Mouse (Mus musculus): ENCODE data around the gene Tagln. TPM values are rescaled to one million over a fixed set of nuclear protein-coding genes. Genes with fewer than 3 reads are reported as not detected.

Tagln gene
- polyA plus RNA-seq, 1 experiment from 2014 or later = 154 TPM

DNA sequence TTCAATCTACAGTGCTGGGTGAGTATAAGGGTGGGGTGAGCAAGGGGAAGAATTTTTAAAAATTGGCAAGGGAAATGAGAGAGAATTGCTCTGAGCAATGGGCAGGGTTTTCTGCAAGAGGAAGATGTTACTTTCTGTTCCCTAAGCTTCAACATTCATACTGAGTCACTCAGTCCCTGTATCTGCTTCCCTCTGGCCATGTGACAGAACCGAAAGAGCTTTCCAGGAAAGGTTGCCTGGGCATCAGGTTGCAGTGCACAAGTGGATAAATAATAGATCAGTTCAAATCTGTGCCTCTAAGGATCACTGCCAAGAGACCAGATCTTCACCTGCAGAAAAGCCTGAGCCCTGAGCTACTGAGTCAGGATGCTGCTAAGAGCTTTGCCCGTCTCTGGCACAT, 26.0 kb upstream of the Tagln start:
- H3K27ac ChIP-seq (ENCODE audit: low read length) = no peak overlapping the region
- no peak for ATAC-seq (ENCODE audit: low FRiP score, low TSS enrichment)
- 70% methylated on average over 2 of the region's 2 CpGs for WGBS
- H3K9me3 ChIP-seq (ENCODE audit: low read length) = no peaks in the 10 kb centered on the region
- H3K4me2 ChIP-seq (replicated peaks; ENCODE audit: low read depth, low read length) = no peak overlapping the region
- peaks cover 39% of the 10 kb centered on the region for H3K36me3 ChIP-seq (ENCODE audit: insufficient read depth, low read length)
- H3K4me1 ChIP-seq (ENCODE audit: insufficient read depth, low read length) = 0 out of 2 replicates have a peak, but pooled peaks cover 3% of the 10 kb centered on the region
- no peak overlapping the region for H3K9ac ChIP-seq (replicated peaks; ENCODE audit: low read length)
- H3K4me3 ChIP-seq (ENCODE audit: low read length) = no peak overlapping the region
- H3K27me3 ChIP-seq (ENCODE audit: insufficient read depth, low read length) = no peaks in the 10 kb centered on the region

DNA sequence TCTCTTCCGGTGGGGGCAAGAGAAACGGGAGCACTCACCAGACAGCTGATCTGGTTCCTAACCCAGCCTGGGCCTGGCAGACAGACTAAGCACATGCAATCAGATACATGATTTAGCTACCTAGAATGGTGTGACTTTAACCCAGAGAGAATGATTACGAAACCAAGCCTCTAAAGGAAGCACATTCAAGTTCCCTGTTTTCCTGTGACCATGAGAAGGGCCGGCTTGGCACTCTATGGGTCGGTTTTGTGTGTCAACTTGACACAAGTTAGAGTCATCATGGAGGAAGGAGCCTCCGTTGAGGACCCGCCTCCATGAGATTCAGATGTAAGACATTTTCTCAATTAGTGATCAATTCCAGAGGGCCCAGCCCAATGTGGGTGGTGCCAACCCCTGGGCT, 23.8 kb upstream of the Tagln start:
- ATAC-seq (ENCODE audit: low FRiP score, low TSS enrichment) = no peak
- H3K4me2 ChIP-seq (replicated peaks; ENCODE audit: low read depth, low read length) = no peak overlapping the region
- H3K4me3 ChIP-seq (ENCODE audit: low read length) = no peak overlapping the region
- H3K4me1 ChIP-seq (ENCODE audit: insufficient read depth, low read length) = peaks cover 8% of the 10 kb centered on the region; the same call in 1 of the 2 replicates
- H3K27me3 ChIP-seq (ENCODE audit: insufficient read depth, low read length) = no peaks in the 10 kb centered on the region
- no peak overlapping the region for H3K27ac ChIP-seq (ENCODE audit: low read length)
- 86% methylated on average over 7 of the region's 7 CpGs for WGBS
- H3K9me3 ChIP-seq (ENCODE audit: low read length) = no peaks in the 10 kb centered on the region
- H3K9ac ChIP-seq (replicated peaks; ENCODE audit: low read length) = no peak overlapping the region
- peaks cover 29% of the 10 kb centered on the region for H3K36me3 ChIP-seq (ENCODE audit: insufficient read depth, low read length)

DNA sequence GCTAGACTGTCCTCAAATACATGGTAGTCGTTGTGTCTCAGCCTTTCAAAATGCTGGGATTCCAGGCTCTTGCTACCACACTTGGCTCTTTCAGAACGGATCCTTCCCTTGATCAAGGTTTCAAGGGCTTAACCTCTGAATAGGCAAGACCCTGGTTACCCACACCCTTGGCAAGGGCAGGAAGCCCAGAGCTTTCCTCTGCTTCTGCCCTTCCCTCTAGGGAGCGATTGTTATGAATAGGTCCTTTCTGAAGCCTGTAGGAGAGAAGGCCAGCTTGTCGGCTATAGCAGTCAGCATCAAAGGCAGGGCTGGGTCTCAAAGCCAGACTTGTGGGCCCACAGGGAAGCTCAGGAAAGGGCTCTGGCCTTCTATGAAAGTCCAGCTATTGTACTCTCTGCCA, 23.0 kb upstream of the Tagln start:
- Histone ChIP-seq H3K9ac (replicated peaks; ENCODE audit: low read length) (no peak overlapping the region), H3K4me2 (replicated peaks; ENCODE audit: low read depth, low read length) (no peak overlapping the region), H3K27me3 (ENCODE audit: insufficient read depth, low read length) (no peaks in the 10 kb centered on the region), H3K9me3 (ENCODE audit: low read length) (no peaks in the 10 kb centered on the region), H3K4me1 (ENCODE audit: insufficient read depth, low read length) (peaks cover 12% of the 10 kb centered on the region), H3K36me3 (ENCODE audit: insufficient read depth, low read length) (peaks cover 21% of the 10 kb centered on the region), H3K27ac (ENCODE audit: low read length) (peak overlapping the region; percentile 14), H3K4me3 (ENCODE audit: low read length) (no peak overlapping the region)
- WGBS = 48% methylated on average over 4 of the region's 4 CpGs
- ATAC-seq (ENCODE audit: low FRiP score, low TSS enrichment) = no peak

DNA sequence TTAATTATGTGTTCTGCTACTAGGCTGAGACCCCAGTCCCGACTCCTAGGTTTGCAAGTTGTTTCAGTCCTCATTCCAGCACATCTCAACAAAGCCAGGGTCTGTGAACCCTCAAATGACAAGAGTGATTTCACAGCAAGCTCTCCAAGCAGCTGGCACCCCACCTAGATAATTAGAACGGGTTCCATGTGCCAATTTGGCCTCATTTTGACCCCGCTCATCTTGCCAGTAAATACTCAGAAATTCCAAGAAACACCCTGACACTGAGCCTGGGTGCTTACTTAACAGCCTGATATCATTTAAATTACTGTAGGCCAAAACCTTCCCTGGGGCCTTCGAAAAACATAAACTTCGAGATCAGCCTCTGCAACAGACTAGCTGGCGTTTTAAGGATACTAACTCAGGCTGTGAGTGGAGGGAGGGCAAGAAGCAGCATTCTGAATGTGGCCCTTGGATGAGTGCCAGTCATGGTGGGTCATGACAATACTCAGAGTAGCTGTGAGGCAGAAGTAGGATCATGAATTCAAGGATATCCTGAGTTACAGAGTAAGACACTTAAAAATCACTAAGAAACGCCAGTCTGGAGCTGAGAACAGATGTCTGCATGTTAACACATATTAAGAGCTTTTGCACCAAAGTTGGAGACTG, 22.3 kb upstream of the Tagln start:
- Histone ChIP-seq H3K9ac (replicated peaks; ENCODE audit: low read length) (no peak overlapping the region), H3K27me3 (ENCODE audit: insufficient read depth, low read length) (no peaks in the 10 kb centered on the region), H3K4me3 (ENCODE audit: low read length) (no peak overlapping the region), H3K9me3 (ENCODE audit: low read length) (no peaks in the 10 kb centered on the region), H3K4me1 (ENCODE audit: insufficient read depth, low read length) (peaks cover 19% of the 10 kb centered on the region), H3K27ac (ENCODE audit: low read length) (peak overlapping the region; percentile 14; the same call in 1 of the 2 replicates), H3K4me2 (replicated peaks; ENCODE audit: low read depth, low read length) (no peak overlapping the region), H3K36me3 (ENCODE audit: insufficient read depth, low read length) (peaks cover 14% of the 10 kb centered on the region)
- no peak for ATAC-seq (ENCODE audit: low FRiP score, low TSS enrichment)
- WGBS = 59% methylated on average over 7 of the region's 7 CpGs

DNA sequence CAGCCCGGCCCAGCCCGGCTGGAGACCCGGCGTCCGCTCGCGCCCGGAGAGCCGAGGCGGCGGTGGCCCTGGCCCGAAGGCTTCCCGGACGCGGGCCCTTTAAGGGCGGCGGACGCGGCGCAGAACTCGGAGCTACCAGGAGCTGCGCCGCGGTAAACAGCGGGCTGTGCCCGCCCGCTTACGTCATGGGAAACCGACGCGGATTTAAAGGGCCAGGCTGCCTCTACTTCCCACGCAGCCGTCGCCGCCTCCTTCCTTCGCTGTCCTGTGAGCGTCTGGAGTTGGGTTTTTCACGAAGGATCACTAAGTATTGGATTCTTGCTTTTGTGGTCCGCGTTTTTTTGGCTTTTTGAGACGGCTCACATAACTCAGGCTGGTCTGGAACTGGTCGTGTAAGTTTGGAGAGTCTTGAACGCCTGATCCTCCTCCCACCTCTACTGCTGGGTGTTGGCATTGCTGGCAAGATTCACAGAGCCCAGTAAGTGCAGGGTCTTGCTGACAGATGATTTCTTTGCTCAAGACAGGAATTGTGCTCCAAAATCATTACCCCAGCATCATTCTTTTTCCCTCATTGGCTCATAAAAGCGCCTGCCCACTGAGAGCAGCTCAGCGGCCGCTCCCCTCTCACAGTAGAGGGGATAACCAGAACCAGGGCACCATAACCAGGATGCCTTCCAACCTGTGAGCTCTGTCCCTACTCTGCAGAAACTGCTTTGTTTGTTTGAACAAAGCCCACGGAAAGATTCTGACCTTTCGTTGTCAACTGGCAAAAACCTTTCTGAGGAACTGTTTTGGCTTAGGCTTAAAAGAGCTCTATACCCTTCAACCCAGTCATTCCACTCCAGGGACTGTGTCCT, 19.5 kb upstream of the Tagln start, which contains the start of gene Sidt2:
Gene Sidt2 (minus strand): TSS at position 152 of the 857 bp plus-strand sequence.
- WGBS = under 1% methylated on average over 48 of the region's 48 CpGs

DNA sequence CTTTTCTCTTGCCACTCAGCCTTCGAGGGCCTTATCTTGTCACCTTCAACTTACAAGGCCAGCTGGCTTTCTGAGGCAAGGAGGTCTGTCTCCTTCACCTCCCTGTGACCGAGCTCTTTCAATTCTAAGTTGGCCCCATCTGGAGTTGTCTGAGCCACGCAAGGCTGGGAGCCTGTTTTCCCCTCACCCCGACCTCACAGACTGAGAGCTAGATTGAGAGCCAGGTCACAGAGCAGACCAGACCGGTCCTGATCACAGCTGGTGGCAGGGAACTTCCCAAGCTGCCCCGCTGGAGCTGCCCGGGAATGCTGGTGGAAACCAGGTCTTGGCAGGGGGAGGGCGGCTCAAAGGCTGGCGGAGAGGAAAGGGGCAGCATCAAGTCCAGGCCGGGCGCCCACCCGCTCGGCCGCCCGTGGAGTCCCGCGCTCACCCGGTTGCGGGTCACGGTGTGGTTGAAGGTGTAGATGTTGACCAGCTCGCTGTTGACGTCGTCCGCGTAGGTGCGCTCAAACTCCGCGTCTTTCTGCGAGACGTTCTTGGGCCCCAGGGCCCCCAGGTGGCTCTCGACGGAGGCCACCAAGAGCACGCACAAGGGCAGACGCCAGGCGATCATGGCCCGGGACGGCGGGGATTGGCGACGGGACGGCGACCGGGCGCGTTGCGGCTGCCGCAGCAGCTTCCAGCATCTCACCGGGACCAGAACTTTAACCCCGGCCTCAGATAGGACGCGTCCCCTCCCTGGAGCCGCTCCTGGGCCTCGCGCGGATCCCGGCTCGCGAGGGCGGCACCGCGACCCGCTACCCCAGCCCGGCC, 18.6 kb upstream of the Tagln start:
- WGBS = under 1% methylated on average over 62 of the region's 63 CpGs
- peak overlapping the region; percentile 96 for H3K9ac ChIP-seq (replicated peaks; ENCODE audit: low read length)
- H3K4me2 ChIP-seq (replicated peaks; ENCODE audit: low read depth, low read length) = peak overlapping the region; percentile 71
- peak overlapping the region; percentile 93 for H3K27ac ChIP-seq (ENCODE audit: low read length)
- no peaks in the 10 kb centered on the region for H3K9me3 ChIP-seq (ENCODE audit: low read length)
- peaks cover 23% of the 10 kb centered on the region for H3K4me1 ChIP-seq (ENCODE audit: insufficient read depth, low read length)
- no peaks in the 10 kb centered on the region for H3K27me3 ChIP-seq (ENCODE audit: insufficient read depth, low read length)
- peaks cover 21% of the 10 kb centered on the region for H3K36me3 ChIP-seq (ENCODE audit: insufficient read depth, low read length)
- peak; percentile 63 for ATAC-seq (ENCODE audit: low FRiP score, low TSS enrichment)
- H3K4me3 ChIP-seq (ENCODE audit: low read length) = peak overlapping the region; percentile 81

More for the DNA sequence above, 19.5 kb upstream of the Tagln start, which contains the start of gene Sidt2:
- Histone ChIP-seq H3K9me3 (ENCODE audit: low read length) (no peaks in the 10 kb centered on the region), H3K4me3 (ENCODE audit: low read length) (peak within 1 kb of the TSS; percentile 81), H3K27me3 (ENCODE audit: insufficient read depth, low read length) (no peaks in the 10 kb centered on the region), H3K4me2 (replicated peaks; ENCODE audit: low read depth, low read length) (peak within 1 kb of the TSS; percentile 71), H3K9ac (replicated peaks; ENCODE audit: low read length) (peak within 1 kb of the TSS; percentile 96), H3K4me1 (ENCODE audit: insufficient read depth, low read length) (peaks cover 23% of the 10 kb centered on the region), H3K27ac (ENCODE audit: low read length) (peak within 1 kb of the TSS; percentile 93), H3K36me3 (ENCODE audit: insufficient read depth, low read length) (peaks cover 13% of the 10 kb centered on the region)
- peak; percentile 96 for ATAC-seq (ENCODE audit: low FRiP score, low TSS enrichment)

DNA sequence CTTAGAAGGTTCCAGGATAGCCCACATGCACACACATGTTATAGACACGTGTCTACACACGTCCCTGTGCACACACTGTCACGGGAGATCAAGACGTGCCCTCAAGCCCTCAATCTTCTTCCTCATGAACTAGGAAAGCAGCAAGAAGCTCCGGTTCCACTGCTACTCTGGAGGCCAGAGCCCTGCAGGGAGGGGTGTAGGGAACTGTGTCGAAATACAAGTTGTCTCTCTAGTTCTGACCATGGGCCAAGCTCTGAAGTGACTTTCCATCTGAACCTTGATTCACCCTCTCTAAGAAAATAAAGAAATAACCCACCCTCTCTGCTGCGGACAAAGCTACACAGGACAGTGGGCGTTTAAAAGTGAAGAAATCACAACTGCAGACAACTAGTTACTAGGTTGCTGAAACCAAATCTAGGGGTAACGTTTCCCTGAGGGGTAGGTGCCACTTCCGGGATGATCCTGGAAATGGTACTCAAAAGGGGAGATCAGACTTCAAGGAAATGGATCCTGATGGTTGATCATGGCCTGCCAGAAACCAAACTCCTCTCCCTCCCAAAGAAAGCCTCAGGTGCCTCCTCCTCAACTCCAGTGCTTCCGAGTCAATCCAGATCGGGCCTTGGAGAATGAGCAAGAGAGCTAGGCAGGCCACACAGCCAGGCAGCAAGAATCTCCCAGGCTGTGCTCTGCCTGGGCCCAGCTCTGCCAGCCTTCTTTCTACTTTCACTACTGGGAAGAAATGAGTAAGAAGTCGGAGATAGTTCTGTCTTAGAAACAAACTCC, 17.8 kb upstream of the Tagln start:
- no peaks in the 10 kb centered on the region for H3K27me3 ChIP-seq (ENCODE audit: insufficient read depth, low read length)
- WGBS = 45% methylated on average over 13 of the region's 13 CpGs
- H3K36me3 ChIP-seq (ENCODE audit: insufficient read depth, low read length) = peaks cover 28% of the 10 kb centered on the region
- ATAC-seq (ENCODE audit: low FRiP score, low TSS enrichment) = no peak
- peak overlapping the region; percentile 96 for H3K9ac ChIP-seq (replicated peaks; ENCODE audit: low read length)
- H3K4me3 ChIP-seq (ENCODE audit: low read length) = peak overlapping the region; percentile 81
- peak overlapping the region; percentile 93 for H3K27ac ChIP-seq (ENCODE audit: low read length)
- H3K4me1 ChIP-seq (ENCODE audit: insufficient read depth, low read length) = peaks cover 19% of the 10 kb centered on the region
- H3K9me3 ChIP-seq (ENCODE audit: low read length) = no peaks in the 10 kb centered on the region
- peak overlapping the region; percentile 71 for H3K4me2 ChIP-seq (replicated peaks; ENCODE audit: low read depth, low read length)

DNA sequence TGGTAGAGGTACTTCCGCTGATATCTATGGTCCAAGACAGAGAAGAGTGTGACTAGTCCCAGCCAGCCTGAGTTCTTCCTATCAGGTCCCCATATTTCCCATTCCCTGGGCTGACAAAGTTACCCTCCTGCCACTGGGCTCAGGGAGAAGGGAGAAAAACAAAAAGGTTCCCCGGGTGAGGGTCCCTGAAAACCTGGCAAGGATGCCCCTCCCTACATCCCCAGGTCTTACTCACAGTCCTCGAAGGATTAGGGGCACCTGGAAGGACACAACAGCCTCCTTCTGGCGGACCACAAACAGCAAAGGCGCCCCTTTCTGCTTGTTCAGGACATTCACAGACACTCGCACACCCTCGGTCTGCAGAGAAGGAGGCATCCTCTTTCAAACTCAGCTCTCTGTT, 17.0 kb upstream of the Tagln start:
- no peaks in the 10 kb centered on the region for H3K9me3 ChIP-seq (ENCODE audit: low read length)
- H3K4me1 ChIP-seq (ENCODE audit: insufficient read depth, low read length) = peaks cover 19% of the 10 kb centered on the region
- H3K27me3 ChIP-seq (ENCODE audit: insufficient read depth, low read length) = no peaks in the 10 kb centered on the region
- WGBS = 86% methylated on average over 7 of the region's 7 CpGs
- H3K27ac ChIP-seq (ENCODE audit: low read length) = no peak overlapping the region
- H3K36me3 ChIP-seq (ENCODE audit: insufficient read depth, low read length) = peaks cover 31% of the 10 kb centered on the region
- peak overlapping the region; percentile 81; the same call in 1 of the 2 replicates for H3K4me3 ChIP-seq (ENCODE audit: low read length)
- peak overlapping the region; percentile 71; the same call in 1 of the 2 replicates for H3K4me2 ChIP-seq (replicated peaks; ENCODE audit: low read depth, low read length)
- ATAC-seq (ENCODE audit: low FRiP score, low TSS enrichment) = no peak
- H3K9ac ChIP-seq (replicated peaks; ENCODE audit: low read length) = peak overlapping the region; percentile 96

DNA sequence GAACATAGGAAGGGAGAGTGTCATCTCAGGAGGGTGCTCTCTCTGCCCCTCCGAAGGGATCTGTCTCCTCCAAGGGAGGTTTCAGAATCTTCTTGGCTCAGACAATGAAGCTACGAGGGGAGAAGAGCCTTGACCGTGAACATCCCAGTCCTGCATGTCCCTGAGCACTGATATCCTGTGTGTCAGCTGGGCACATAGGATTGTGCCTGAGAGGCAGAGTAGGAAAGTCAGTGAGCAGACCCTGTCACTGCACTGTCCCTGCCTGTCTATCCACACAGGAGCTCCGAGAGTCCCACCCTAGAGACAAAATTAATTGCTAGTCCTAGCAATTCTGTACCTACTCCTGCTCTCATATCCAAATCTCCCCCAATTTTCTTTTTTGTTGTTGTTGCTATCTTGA, 16.2 kb upstream of the Tagln start:
- Histone ChIP-seq H3K9ac (replicated peaks; ENCODE audit: low read length) (no peak overlapping the region), H3K4me2 (replicated peaks; ENCODE audit: low read depth, low read length) (no peak overlapping the region), H3K36me3 (ENCODE audit: insufficient read depth, low read length) (peaks cover 34% of the 10 kb centered on the region), H3K4me1 (ENCODE audit: insufficient read depth, low read length) (peaks cover 19% of the 10 kb centered on the region), H3K27me3 (ENCODE audit: insufficient read depth, low read length) (no peaks in the 10 kb centered on the region), H3K9me3 (ENCODE audit: low read length) (no peaks in the 10 kb centered on the region), H3K27ac (ENCODE audit: low read length) (no peak overlapping the region), H3K4me3 (ENCODE audit: low read length) (no peak overlapping the region)
- WGBS = 83% methylated on average over 4 of the region's 4 CpGs
- no peak for ATAC-seq (ENCODE audit: low FRiP score, low TSS enrichment)
